Mouse (Mus musculus): ENCODE measurements around the gene Olfr648. TPM values are rescaled to one million over a fixed set of nuclear protein-coding genes. Genes with fewer than 3 reads are reported as not detected.

Olfr648 gene
- 0.56 and 0.83 TPM in 2 replicates for polyA plus RNA-seq (2016; fragmentation: Nextera tagmentation; extraction: Ambion mirVana)

DNA sequence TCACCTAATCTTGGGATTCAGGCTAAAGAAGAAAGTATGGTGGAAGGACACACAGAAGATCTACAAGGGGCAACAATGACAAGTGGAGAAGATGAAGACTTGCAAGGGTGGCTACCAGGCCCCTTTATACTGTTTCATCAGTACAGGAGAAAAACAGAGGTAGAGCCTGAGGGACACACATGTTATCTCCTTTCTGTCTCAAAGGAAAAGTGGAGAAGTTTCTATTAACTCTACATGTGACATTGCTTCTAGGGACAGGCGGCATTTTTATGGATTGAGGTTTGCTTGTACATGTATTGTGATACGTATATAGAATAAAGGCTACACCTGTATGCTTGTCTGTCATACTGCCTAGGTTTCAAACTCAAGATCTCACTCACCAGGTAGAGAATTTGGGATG is at the start of gene Olfr648:
Olfr648 (minus strand) TSS at position 101 of the 400 bp plus-strand sequence.
- 88% methylated on average over 2 of the region's 2 CpGs for WGBS
- Histone ChIP-seq H3K9ac (no peak within 1 kb of the TSS), H3K4me1 (no peaks in the 10 kb centered on the region), H3K4me2 (replicated peaks) (no peak within 1 kb of the TSS), H3K9me3 (replicated peaks) (no peaks in the 10 kb centered on the region), H3K27ac (no peak within 1 kb of the TSS), H3K36me3 (no peaks in the 10 kb centered on the region), H3K27me3 (no peaks in the 10 kb centered on the region), H3K4me3 (no peak within 1 kb of the TSS)
- ATAC-seq (ENCODE audit: low FRiP score), result no peak

DNA sequence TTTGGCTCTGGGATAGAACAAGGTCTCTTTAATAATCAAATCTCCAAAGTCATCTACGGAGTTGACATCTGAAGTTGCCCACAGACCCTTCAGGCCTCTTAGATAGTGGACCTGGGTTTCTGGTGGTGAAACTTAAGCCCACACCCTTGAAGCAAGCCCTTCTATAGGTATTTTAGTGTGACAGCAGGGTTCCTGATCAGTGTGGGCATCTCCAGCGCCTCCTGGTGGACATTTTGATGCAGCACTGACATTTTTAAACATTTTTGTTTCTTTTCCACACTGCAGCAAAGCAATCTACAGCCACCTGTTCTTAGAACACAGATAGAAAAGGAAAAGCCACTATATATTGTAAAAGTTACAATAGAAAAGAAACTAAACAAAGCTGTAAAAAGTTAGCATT is 48.0 kb upstream of the Olfr648 start:
- H3K4me1 ChIP-seq, result no peaks in the 10 kb centered on the region
- H3K27ac ChIP-seq, result no peak overlapping the region
- WGBS, result 36% methylated on average over 2 of the region's 2 CpGs
- no peak for ATAC-seq (ENCODE audit: low FRiP score)
- no peaks in the 10 kb centered on the region for H3K27me3 ChIP-seq
- no peak overlapping the region for H3K4me3 ChIP-seq
- H3K4me2 ChIP-seq (replicated peaks), result no peak overlapping the region
- H3K9ac ChIP-seq, result no peak overlapping the region
- no peaks in the 10 kb centered on the region for H3K9me3 ChIP-seq (replicated peaks)
- no peaks in the 10 kb centered on the region for H3K36me3 ChIP-seq

DNA sequence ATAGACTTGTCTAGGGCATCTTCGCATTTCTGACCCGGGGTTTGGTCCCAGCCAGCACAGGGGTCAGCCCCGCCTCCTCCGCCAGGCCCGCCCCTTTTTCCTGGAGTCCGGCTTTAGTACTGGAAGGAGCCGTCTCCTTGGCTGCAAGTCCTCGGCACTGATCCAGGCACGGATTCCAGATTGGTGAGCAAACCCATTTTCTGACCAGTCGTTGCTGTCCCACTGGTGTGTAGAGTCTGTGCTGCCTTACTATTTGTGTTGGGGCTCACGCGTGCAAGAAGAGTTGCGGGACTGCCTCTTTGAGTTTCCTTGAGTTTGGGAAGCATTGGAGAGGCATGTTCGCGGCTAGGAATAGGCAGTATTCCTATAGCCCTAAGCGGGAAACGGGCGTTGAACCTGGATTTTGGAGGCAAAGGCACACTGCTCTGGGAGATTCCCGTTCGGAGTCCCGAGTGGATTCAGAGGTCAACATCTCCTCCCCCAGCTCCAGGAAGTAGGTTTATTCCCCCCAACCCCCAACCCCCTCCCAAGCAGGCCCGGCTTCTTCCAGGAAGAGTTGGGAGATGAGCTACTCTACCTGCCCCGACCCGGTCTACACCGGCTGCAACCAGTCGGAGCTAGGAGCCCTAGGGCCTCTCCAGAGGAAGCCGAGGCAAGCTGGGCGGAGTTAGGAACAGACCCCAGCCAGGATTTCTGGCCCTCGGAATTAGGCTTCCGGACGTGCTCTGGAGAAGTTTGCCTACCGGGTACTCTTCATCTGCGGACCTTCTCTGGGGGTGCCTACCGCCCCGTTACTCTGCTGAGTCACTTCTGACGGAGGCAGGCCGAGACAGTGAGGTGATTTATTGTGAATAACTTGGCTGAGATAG is 35.7 kb upstream of the Olfr648 start, which contains the start of gene Trim6:
Trim6 (plus strand) TSS at position 93 of the 869 bp plus-strand sequence.
- Histone ChIP-seq H3K4me3 (peak within 1 kb of the TSS; percentile 27), H3K9me3 (replicated peaks) (no peaks in the 10 kb centered on the region), H3K4me1 (peaks cover 8% of the 10 kb centered on the region), H3K27ac (no peak within 1 kb of the TSS), H3K4me2 (replicated peaks) (peak within 1 kb of the TSS; percentile 52), H3K27me3 (no peaks in the 10 kb centered on the region; the same call in 1 of the 2 replicates), H3K9ac (peak within 1 kb of the TSS; percentile 24; the same call in 1 of the 2 replicates), H3K36me3 (no peaks in the 10 kb centered on the region)
- 3% methylated on average over 37 of the region's 37 CpGs for WGBS
- peak; percentile 73 for ATAC-seq (ENCODE audit: low FRiP score)

DNA sequence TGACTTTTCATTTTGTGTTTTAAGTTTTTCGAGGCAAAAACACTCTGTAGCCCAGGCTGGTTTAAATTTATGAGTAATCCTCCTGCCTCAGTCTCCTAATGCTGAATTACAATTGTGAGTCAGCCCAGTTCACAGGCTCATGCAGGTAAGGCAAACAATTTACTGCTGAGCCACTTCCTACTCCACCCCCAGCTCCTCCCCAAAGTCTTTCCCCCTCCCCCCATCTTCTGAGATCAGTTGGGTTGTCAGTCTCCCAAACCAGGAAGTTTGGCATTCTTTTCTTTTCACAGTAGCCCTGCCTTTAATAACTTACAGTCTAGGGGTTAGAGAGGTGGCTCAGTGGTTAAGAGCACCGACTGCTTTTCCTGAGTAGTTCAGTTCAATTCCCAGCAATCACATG is 34.7 kb upstream of the Olfr648 start:
- 86% methylated on average over 2 of the region's 2 CpGs for WGBS
- no peak overlapping the region for H3K4me3 ChIP-seq
- no peak overlapping the region for H3K27ac ChIP-seq
- H3K36me3 ChIP-seq, result no peaks in the 10 kb centered on the region
- no peaks in the 10 kb centered on the region for H3K9me3 ChIP-seq (replicated peaks)
- peaks cover 8% of the 10 kb centered on the region for H3K4me1 ChIP-seq
- ATAC-seq (ENCODE audit: low FRiP score), result no peak
- H3K27me3 ChIP-seq, result no peaks in the 10 kb centered on the region; the same call in 1 of the 2 replicates
- H3K9ac ChIP-seq, result no peak overlapping the region
- no peak overlapping the region for H3K4me2 ChIP-seq (replicated peaks)

DNA sequence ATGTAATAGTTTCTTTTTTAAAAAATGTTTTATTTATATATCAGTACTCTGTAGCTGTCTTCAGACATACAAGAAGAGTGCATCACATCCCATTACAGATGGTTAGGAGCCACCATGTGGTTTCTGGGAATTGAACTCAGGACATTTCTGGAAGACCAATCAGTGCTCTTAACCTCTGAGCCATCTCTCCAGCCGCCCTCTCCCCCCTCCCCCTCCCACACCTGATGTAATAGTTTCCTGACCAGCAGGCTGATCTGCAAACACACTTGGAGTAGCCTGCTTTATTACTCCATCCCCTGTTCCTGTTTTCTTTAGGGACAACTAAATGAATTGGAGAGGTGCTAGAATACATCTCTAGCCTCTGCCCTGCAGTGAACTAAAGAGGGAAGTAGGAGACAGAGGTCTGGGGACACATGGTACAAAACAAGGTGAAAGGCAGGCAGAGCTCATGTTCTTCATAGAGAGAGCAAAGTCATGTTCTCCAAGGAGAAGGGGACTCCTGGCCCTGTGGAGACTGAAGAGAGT is 32.9 kb upstream of the Olfr648 start:
- no peak overlapping the region for H3K4me3 ChIP-seq
- WGBS, result 50% methylated on average over 1 of the region's 1 CpGs
- no peaks in the 10 kb centered on the region for H3K9me3 ChIP-seq (replicated peaks)
- ATAC-seq (ENCODE audit: low FRiP score), result no peak
- H3K4me1 ChIP-seq, result peaks cover 8% of the 10 kb centered on the region
- H3K9ac ChIP-seq, result no peak overlapping the region
- H3K27me3 ChIP-seq, result no peaks in the 10 kb centered on the region; the same call in 1 of the 2 replicates
- H3K4me2 ChIP-seq (replicated peaks), result no peak overlapping the region
- no peaks in the 10 kb centered on the region for H3K36me3 ChIP-seq
- H3K27ac ChIP-seq, result no peak overlapping the region

DNA sequence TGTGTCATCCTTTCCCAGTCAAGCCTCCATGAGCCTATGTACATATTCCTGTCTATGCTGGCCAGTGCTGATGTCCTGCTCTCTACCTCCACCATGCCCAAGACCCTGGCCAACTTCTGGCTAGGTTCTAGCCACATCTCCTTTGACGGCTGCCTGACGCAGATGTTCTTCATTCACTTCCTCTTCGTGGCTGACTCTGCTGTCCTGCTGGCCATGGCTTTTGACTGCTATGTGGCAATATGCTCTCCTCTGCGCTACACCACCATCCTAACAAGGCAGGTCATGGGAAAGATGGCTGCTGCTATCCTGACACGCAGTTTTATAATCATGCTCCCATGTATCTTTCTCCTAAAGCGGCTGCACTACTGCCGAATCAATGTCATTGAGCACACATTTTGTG is 23.0 kb upstream of the Olfr648 start:
- WGBS, result 90% methylated on average over 7 of the region's 7 CpGs
- no peaks in the 10 kb centered on the region for H3K4me1 ChIP-seq
- no peaks in the 10 kb centered on the region for H3K27me3 ChIP-seq
- ATAC-seq (ENCODE audit: low FRiP score), result no peak
- H3K36me3 ChIP-seq, result no peaks in the 10 kb centered on the region
- no peaks in the 10 kb centered on the region for H3K9me3 ChIP-seq (replicated peaks)
- H3K27ac ChIP-seq, result no peak overlapping the region
- H3K4me3 ChIP-seq, result no peak overlapping the region
- no peak overlapping the region for H3K4me2 ChIP-seq (replicated peaks)
- no peak overlapping the region for H3K9ac ChIP-seq

DNA sequence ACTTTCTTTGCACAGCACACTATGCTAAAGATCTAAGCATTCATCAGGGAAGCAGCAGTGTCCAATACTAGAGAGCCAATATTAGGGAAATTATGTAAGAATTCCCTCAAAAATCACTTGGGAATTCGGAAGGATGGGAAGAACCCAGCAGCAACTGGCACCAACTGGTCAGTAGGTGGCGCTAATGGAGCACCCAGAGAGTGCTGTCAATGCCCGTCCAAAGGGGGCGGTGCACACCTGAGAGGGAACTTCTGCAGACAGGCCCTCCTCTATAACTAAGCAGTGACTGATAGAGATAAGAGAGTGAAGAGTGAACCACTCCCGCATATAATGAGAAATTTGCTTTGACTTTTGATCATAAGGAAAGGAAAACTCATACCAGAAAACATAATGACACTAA is 16.6 kb upstream of the Olfr648 start:
- no peaks in the 10 kb centered on the region for H3K27me3 ChIP-seq
- H3K4me3 ChIP-seq, result no peak overlapping the region
- ATAC-seq (ENCODE audit: low FRiP score), result no peak
- no peaks in the 10 kb centered on the region for H3K4me1 ChIP-seq
- H3K27ac ChIP-seq, result no peak overlapping the region
- H3K9me3 ChIP-seq (replicated peaks), result no peaks in the 10 kb centered on the region
- no peaks in the 10 kb centered on the region for H3K36me3 ChIP-seq
- no peak overlapping the region for H3K4me2 ChIP-seq (replicated peaks)
- H3K9ac ChIP-seq, result no peak overlapping the region
- 8% methylated on average over 5 of the region's 5 CpGs for WGBS

DNA sequence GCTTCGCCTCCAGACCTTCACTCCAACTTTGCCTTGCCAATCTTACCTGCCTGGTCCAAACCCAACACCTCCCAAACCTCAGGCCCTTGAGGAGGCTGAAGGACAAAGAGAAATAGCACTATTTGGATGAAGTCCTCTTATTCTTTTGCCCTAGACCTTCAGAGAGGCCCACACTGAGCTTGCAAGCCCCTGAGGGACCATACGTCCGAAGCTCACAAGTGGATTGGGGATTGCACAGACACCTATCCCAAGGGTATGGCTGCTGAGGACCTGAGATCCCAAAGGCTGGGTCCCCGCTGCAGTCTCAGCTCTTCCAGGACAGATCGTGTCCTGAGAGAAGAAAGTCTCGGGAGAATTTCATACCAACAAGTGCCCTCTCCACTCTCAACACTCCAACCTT is 12.7 kb upstream of the Olfr648 start, which contains the start of gene Olfr649:
Olfr649 (minus strand) TSS at position 101 of the 400 bp plus-strand sequence.
- 87% methylated on average over 6 of the region's 6 CpGs for WGBS

DNA sequence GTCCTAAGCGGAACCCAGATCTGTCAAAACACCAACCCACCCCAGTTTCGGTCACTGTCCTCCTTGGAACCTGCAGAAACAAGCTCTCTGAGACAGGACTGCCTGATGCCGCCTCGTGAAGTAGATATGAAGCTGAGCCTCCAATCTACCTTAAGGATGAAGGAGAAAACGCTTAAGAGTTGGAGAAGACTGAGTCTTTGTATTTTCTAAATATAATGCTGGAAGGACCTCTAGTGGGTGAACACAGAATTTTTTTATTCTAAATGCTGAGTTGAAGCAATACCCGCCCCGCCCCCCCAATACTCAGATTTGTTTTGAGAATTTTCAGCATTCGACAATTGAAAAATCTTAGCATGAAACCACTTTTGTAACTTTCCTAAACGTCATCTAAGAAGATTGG is 8.1 kb upstream of the Olfr648 start:
- Histone ChIP-seq H3K9ac (no peak overlapping the region), H3K4me2 (replicated peaks) (no peak overlapping the region), H3K27ac (no peak overlapping the region), H3K9me3 (replicated peaks) (no peaks in the 10 kb centered on the region), H3K36me3 (no peaks in the 10 kb centered on the region), H3K27me3 (no peaks in the 10 kb centered on the region), H3K4me1 (no peaks in the 10 kb centered on the region), H3K4me3 (no peak overlapping the region)
- 63% methylated on average over 9 of the region's 9 CpGs for WGBS
- ATAC-seq (ENCODE audit: low FRiP score), result no peak

More for the DNA sequence above, 12.7 kb upstream of the Olfr648 start, which contains the start of gene Olfr649:
- Histone ChIP-seq H3K9me3 (replicated peaks) (no peaks in the 10 kb centered on the region), H3K9ac (no peak within 1 kb of the TSS), H3K27ac (no peak within 1 kb of the TSS), H3K27me3 (no peaks in the 10 kb centered on the region), H3K36me3 (no peaks in the 10 kb centered on the region), H3K4me2 (replicated peaks) (no peak within 1 kb of the TSS), H3K4me3 (no peak within 1 kb of the TSS), H3K4me1 (no peaks in the 10 kb centered on the region)
- ATAC-seq (ENCODE audit: low FRiP score), result no peak

DNA sequence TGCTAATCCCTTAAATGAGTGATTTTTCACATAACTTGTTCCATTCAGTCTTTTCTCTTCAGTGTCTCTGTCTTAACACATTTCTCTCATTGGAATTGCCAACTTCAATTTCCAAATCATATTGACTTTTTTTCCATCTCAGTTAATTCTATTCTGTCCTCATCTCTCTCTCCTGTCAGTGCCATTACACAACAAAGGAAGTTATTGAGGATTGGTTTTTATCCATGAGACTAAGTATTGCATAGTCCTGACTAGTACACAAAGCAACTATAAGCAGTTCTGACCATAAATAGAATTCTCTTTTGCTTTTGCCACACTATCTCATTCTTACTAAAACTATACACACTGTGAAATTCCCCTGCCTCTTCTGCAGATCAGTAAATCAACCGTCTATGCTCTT is 4.1 kb downstream of the Olfr648 start:
- Histone ChIP-seq H3K9ac (no peak overlapping the region), H3K4me2 (replicated peaks) (no peak overlapping the region), H3K4me1 (no peaks in the 10 kb centered on the region), H3K9me3 (replicated peaks) (no peaks in the 10 kb centered on the region), H3K27ac (no peak overlapping the region), H3K4me3 (no peak overlapping the region), H3K36me3 (no peaks in the 10 kb centered on the region), H3K27me3 (no peaks in the 10 kb centered on the region)
- WGBS, result 80% methylated on average over 1 of the region's 1 CpGs
- no peak for ATAC-seq (ENCODE audit: low FRiP score)

DNA sequence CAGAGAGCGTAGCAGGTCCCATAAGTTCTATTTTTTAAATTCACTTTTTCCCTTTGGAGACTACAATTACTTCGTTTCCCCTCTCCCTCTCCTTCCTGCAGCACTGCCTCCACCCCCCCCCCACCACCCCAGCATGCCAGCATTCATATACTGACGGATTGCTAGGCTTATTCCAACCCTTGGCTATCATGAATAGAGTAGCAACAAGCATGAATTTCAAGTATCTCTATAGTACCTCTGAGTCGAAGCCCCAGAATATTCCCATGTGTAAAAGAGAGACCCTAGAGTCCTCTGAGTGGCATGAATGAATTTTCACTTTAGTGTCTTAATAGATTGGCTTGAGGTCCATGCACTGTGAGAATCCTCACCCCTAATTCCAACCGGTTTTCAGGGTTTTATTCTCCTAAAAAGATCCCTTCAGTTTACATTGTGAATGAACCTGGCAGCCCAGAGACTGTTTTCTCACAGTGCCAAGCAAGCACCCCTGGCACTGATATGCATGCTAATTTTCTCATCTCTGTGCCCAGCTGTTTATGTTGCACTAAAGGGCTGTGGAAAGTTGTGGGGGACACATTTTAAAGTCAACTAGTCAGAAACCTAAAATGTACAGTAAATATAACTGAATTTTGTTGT is 4.7 kb downstream of the Olfr648 start:
- ATAC-seq (ENCODE audit: low FRiP score), result no peak
- 73% methylated on average over 5 of the region's 5 CpGs for WGBS
- no peak overlapping the region for H3K4me2 ChIP-seq (replicated peaks)
- no peaks in the 10 kb centered on the region for H3K27me3 ChIP-seq
- no peak overlapping the region for H3K9ac ChIP-seq
- no peak overlapping the region for H3K27ac ChIP-seq
- no peaks in the 10 kb centered on the region for H3K9me3 ChIP-seq (replicated peaks)
- no peaks in the 10 kb centered on the region for H3K4me1 ChIP-seq
- no peaks in the 10 kb centered on the region for H3K36me3 ChIP-seq
- H3K4me3 ChIP-seq, result no peak overlapping the region

DNA sequence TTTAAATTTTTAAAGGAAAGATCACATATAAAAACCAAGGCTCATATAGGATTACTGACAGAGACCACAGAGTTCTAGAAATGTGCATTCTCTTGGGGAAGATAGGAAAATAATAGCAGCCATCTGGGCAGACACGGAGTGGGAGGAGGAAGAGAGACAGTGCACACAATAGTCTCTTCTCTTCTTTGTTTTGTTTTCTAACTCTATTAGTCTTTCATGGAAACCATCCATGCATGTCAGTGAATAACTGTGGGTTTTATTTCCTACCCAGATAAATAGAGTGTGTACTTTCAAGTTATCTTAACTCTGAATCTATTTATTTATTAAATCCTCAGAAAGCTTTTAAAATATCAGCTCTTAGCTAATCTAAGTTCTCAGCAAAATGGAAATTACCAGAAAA is 8.1 kb downstream of the Olfr648 start:
- no peak overlapping the region for H3K4me2 ChIP-seq (replicated peaks)
- no peaks in the 10 kb centered on the region for H3K9me3 ChIP-seq (replicated peaks)
- H3K4me3 ChIP-seq, result no peak overlapping the region
- 12% methylated on average over 1 of the region's 1 CpGs for WGBS
- H3K27me3 ChIP-seq, result no peaks in the 10 kb centered on the region
- no peak overlapping the region for H3K27ac ChIP-seq
- no peak for ATAC-seq (ENCODE audit: low FRiP score)
- no peak overlapping the region for H3K9ac ChIP-seq
- no peaks in the 10 kb centered on the region for H3K4me1 ChIP-seq
- no peaks in the 10 kb centered on the region for H3K36me3 ChIP-seq

Measured in hindbrain, embryonic 12.5 days (tissue).